Mouse (Mus musculus): ENCODE data around the gene Gucy2c.

Gene Gucy2c

GRCm38 (mm10) chr6:136660831-136661705, 120.5 kb downstream of the Gucy2c start:
- no peak for DNase-seq

DNA sequence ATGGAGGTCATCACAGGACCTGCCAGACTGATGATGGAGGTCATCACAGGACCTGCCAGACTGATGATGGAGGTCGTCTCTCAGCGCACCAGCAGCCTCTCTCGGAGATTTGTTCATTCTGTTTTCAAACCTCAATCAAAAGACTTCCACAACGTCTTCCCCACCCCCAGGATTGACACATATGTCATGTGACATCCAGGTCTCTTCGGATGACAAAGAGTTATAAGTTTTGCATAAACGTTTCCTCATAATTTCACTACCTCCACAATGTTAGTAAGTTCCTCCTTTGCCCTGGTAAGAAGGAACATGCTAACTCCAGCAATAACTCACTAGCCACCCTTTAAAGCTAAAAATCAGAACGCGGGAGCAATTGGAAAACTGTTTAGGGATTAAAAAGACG, 122.3 kb downstream of the Gucy2c start:
- no peak for DNase-seq

GRCm38 (mm10) chr6:136658303-136658702, 123.3 kb downstream of the Gucy2c start:
- no peak for DNase-seq

DNA sequence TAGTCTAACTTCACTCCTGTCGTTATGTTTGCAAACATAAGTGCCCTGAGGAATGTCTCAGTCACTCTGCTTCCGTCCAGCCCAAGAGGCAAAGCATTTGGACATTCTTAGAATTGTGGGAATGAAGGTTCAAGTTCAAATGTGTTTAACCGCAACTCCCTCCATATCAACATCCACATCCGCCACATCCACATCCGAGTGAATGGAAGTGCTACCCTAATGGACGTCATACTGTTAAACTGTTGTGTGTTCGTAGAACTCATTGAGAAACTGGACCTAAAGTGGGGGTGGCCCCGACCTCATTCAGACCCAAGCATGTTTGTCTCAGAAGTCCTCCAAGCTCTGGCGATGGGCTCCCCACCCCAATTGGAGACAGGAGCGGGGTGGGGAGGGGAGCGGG, 125.8 kb downstream of the Gucy2c start:
- no peak for DNase-seq

DNA sequence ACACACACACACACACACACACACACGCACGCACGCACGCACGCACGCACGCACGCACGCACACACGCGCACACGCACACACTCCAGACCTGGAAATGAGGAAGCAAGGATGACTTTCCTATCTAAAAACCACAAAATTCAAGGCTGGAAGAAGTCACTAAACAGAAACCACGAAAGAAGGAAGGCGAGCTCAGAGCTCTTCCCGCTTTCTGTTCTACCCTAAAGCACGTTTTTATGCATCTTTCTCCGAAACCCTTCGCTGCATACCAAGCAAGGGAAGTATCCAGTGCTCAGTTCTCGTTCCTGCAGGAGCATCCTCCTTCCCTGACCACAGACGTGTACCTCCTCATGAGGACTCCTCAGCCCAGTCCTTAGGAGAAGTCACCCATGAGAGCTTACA, 127.1 kb downstream of the Gucy2c start:
- DNase-seq, result no peak

GRCm38 (mm10) chr6:136653331-136653730, 128.2 kb downstream of the Gucy2c start:
- no peak for DNase-seq

DNA sequence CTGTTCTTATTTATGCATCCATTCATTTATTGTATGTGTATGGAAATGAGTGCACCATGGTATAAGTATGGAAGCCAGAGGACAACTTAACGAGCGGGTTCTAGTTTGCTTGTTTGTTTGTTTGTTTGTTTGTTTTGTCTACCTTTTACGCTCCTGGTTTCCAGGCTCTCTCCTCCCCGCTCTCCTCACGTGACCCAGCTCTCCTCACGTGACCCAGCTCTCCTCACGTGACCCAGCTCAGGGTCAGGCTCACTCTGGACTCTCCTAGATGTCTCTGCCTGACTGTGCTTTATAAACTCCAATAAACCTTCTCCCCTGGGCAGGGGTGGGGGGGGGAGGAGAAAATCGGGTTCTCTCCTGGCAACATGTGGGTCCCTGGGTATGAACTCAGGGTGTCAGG, 130.9 kb downstream of the Gucy2c start:
- DNase-seq, result no peak

- no peak for DNase-seq
Observed at GRCm38 (mm10) chr6:136647455-136647861, 134.1 kb downstream of the Gucy2c start.

Measured in kidney, postnatal 14 days (tissue).